Mouse (Mus musculus): Measurements from ENCODE around the gene Plce1.
"Not testable (repeated sequence)": the region's sequence is repeated elsewhere in the genome, so short reads cannot be mapped to it uniquely, and the experiment has no call there.

The Plce1 gene

GRCm38 (mm10) chr19:38639805-38640204 lies 158.9 kb downstream of the Plce1 start:
- DNase-seq (ENCODE audit: low spot score), result no peak

- not testable (repeated sequence) for DNase-seq (ENCODE audit: low spot score)
These were observed 161.6 kb downstream of the Plce1 start for GRCm38 (mm10) chr19:38642515-38642914.

- DNase-seq (ENCODE audit: low spot score), result no peak
These were observed 164.1 kb downstream of the Plce1 start for GRCm38 (mm10) chr19:38644871-38645595.

GRCm38 (mm10) chr19:38657980-38658379 lies 177.1 kb downstream of the Plce1 start:
- no peak for DNase-seq (ENCODE audit: low spot score)

GRCm38 (mm10) chr19:38665398-38665797 lies 184.5 kb downstream of the Plce1 start:
- no peak for DNase-seq (ENCODE audit: low spot score)

GRCm38 (mm10) chr19:38672015-38672600 lies 191.2 kb downstream of the Plce1 start:
- DNase-seq (ENCODE audit: low spot score), result no peak

GRCm38 (mm10) chr19:38673936-38674335 lies 193.0 kb downstream of the Plce1 start:
- no peak for DNase-seq (ENCODE audit: low spot score)

- no peak for DNase-seq (ENCODE audit: low spot score)
These were observed 197.7 kb downstream of the Plce1 start for GRCm38 (mm10) chr19:38678655-38679054.

- DNase-seq (ENCODE audit: low spot score), result no peak
These were observed 198.6 kb downstream of the Plce1 start for GRCm38 (mm10) chr19:38679520-38679919.

- no peak for DNase-seq (ENCODE audit: low spot score)
These were observed 206.4 kb downstream of the Plce1 start for GRCm38 (mm10) chr19:38687326-38687725.

GRCm38 (mm10) chr19:38688741-38689507 lies 208.0 kb downstream of the Plce1 start:
- DNase-seq (ENCODE audit: low spot score), result no peak

- no peak for DNase-seq (ENCODE audit: low spot score)
These were observed 209.4 kb downstream of the Plce1 start for GRCm38 (mm10) chr19:38690276-38690675.

- no peak for DNase-seq (ENCODE audit: low spot score)
These were observed 210.6 kb downstream of the Plce1 start for GRCm38 (mm10) chr19:38691533-38691932.

- no peak for DNase-seq (ENCODE audit: low spot score)
These were observed 212.4 kb downstream of the Plce1 start for GRCm38 (mm10) chr19:38693331-38693730.

- DNase-seq (ENCODE audit: low spot score), result no peak
These were observed 212.9 kb downstream of the Plce1 start for GRCm38 (mm10) chr19:38693769-38694168.

GRCm38 (mm10) chr19:38701776-38702175 lies 220.9 kb downstream of the Plce1 start:
- no peak for DNase-seq (ENCODE audit: low spot score)

GRCm38 (mm10) chr19:38704742-38705141 lies 223.8 kb downstream of the Plce1 start:
- no peak for DNase-seq (ENCODE audit: low spot score)

GRCm38 (mm10) chr19:38705244-38705643 lies 224.3 kb downstream of the Plce1 start:
- DNase-seq (ENCODE audit: low spot score), result no peak

GRCm38 (mm10) chr19:38706449-38706848 lies 225.5 kb downstream of the Plce1 start:
- no peak for DNase-seq (ENCODE audit: low spot score)

- DNase-seq (ENCODE audit: low spot score), result no peak
These were observed 228.5 kb downstream of the Plce1 start for GRCm38 (mm10) chr19:38709376-38709775.

GRCm38 (mm10) chr19:38721808-38722207 lies 240.9 kb downstream of the Plce1 start:
- no peak for DNase-seq (ENCODE audit: low spot score)

- no peak for DNase-seq (ENCODE audit: low spot score)
These were observed 242.1 kb downstream of the Plce1 start for GRCm38 (mm10) chr19:38722982-38723381.

GRCm38 (mm10) chr19:38723969-38724368 lies 243.1 kb downstream of the Plce1 start:
- DNase-seq (ENCODE audit: low spot score), result no peak
